ENCODE assay signal across 8 mouse cellular contexts in genomic region chr14:121878859-121879206, GRCm38 (mm10). TPM values are rescaled to one million over a fixed set of nuclear protein-coding genes. Genes with fewer than 3 reads are reported as not detected.
A peak's percentile ranks its signal among the peaks of the same experiment; 100 is the strongest.
DNase-seq lines count a peak whose midpoint lies in the region; ATAC-seq and TF ChIP-seq lines count a peak whose summit lies in the region.

No protein-coding gene starts in this region.

- peak overlapping the region; percentile 96 for H3K9ac ChIP-seq in heart, embryonic 11.5 days (ENCODE audit: low read depth, low read length)
- peak overlapping the region; percentile 92 for H3K9ac ChIP-seq in ES-E14 (ENCODE audit: insufficient read depth, low read depth, low read length, poor library complexity, severe bottlenecking)
- peak overlapping the region; percentile 96 for H3K9ac ChIP-seq in forebrain, embryonic 16.5 days (replicated peaks; ENCODE audit: low read depth, low read length)

- 0% methylated on average over 27 of the region's 27 CpGs for WGBS in heart, embryonic 11.5 days (ENCODE audit: insufficient replicate concordance)
- WGBS in forebrain, embryonic 16.5 days, result 0% methylated on average over 27 of the region's 27 CpGs
- WGBS in macrophage (ENCODE audit: missing documents), result 0% methylated on average over 25 of the region's 27 CpGs

- peak overlapping the region; percentile 95 for H3K27ac ChIP-seq in heart, embryonic 11.5 days (ENCODE audit: low read depth, low read length)
- H3K27ac ChIP-seq in ES-E14 (ENCODE audit: insufficient read depth, low read depth, low read length, poor library complexity, severe bottlenecking) (peak overlapping the region; percentile 8; the same call in 1 of the 2 replicates), macrophage (no peak overlapping the region)
- peak overlapping the region; percentile 57 for H3K27ac ChIP-seq in forebrain, embryonic 16.5 days (ENCODE audit: low read length)

- H3K4me3 ChIP-seq in heart, embryonic 11.5 days (ENCODE audit: low read depth, low read length), result peak overlapping the region; percentile 86
- H3K4me3 ChIP-seq in ES-E14 (ENCODE audit: insufficient read depth in 1 of 2, low read depth in 1 of 2, low read length in 2 of 2, poor library complexity in 1 of 2, severe bottlenecking in 1 of 2) (peak overlapping the region; percentile 85 to 90), macrophage (ENCODE audit: inconsistent target) (peak overlapping the region; percentile 49)
- H3K4me3 ChIP-seq in forebrain, embryonic 16.5 days (replicated peaks; ENCODE audit: low read length), result peak overlapping the region; percentile 84

- no peaks in the 10 kb centered on the region for H3K36me3 ChIP-seq in heart, embryonic 11.5 days (ENCODE audit: control insufficient read depth, insufficient read depth, low read length)
- H3K36me3 ChIP-seq in ES-E14 (ENCODE audit: control insufficient read depth, insufficient read depth, low read length, poor library complexity, severe bottlenecking), result peaks cover 2% of the 10 kb centered on the region; the same call in 1 of the 2 replicates
- no peaks in the 10 kb centered on the region for H3K36me3 ChIP-seq in forebrain, embryonic 16.5 days (ENCODE audit: control insufficient read depth, insufficient read depth)
- H3K36me3 ChIP-seq in macrophage (ENCODE audit: inconsistent target), result no peaks in the 10 kb centered on the region

- H3K27me3 ChIP-seq in heart, embryonic 11.5 days (ENCODE audit: control insufficient read depth, insufficient read depth, low read length), result no peaks in the 10 kb centered on the region
- no peaks in the 10 kb centered on the region for H3K27me3 ChIP-seq in forebrain, embryonic 16.5 days (replicated peaks; ENCODE audit: control insufficient read depth, insufficient read depth, low read length)

- no peak for DNase-seq in heart, adult 11 months
- no peak for DNase-seq in ES-E14 (ENCODE audit: low read depth, low spot score)
- no peak for DNase-seq in thymus, postnatal 4 days
- no peak for DNase-seq in layer of hippocampus, adult 18-20 months (ENCODE audit: low spot score in 2 of 2)

- ATAC-seq in heart, embryonic 11.5 days (replicated peaks; ENCODE audit: insufficient number of reproducible peaks, low FRiP score, low TSS enrichment), result peak; percentile 61; the same call in 1 of the 2 replicates
- ATAC-seq in forebrain, embryonic 16.5 days, result no peak
- ATAC-seq in inflammation-experienced regulatory T-cells, adult 6 months, result no peak

- H3K4me2 ChIP-seq in heart, embryonic 11.5 days, result peak overlapping the region; percentile 95
- H3K4me2 ChIP-seq in forebrain, embryonic 16.5 days (ENCODE audit: low read length), result peak overlapping the region; percentile 98

- peaks cover 5% of the 10 kb centered on the region for H3K4me1 ChIP-seq in heart, embryonic 11.5 days (ENCODE audit: control insufficient read depth, insufficient read depth, low read length)
- H3K4me1 ChIP-seq in ES-E14 (ENCODE audit: control insufficient read depth in 2 of 2, insufficient read depth in 2 of 2, low read length in 2 of 2, poor library complexity in 1 of 2), result peaks cover 0 to under 1% of the 10 kb centered on the region in 2 experiments; a peak in 1 of 4 replicates
- peaks cover 20% of the 10 kb centered on the region for H3K4me1 ChIP-seq in forebrain, embryonic 16.5 days (replicated peaks; ENCODE audit: control insufficient read depth, insufficient read depth, low read length)

- in situ Hi-C loops in ES-E14 (cut with MboI; ENCODE audit: low sequenced_read_pairs in 2 of 2, unreplicated experiment in 2 of 2), result no loop called here

- peaks cover 50% of the 10 kb centered on the region for H3K79me2 ChIP-seq in macrophage (ENCODE audit: inconsistent target)

- no peaks in the 10 kb centered on the region for H3K9me3 ChIP-seq in heart, embryonic 11.5 days (replicated peaks; ENCODE audit: control insufficient read depth, low read length)
- no peaks in the 10 kb centered on the region for H3K9me3 ChIP-seq in ES-E14 (ENCODE audit: control insufficient read depth, insufficient read depth, low read depth, low read length)
- H3K9me3 ChIP-seq in forebrain, embryonic 16.5 days (ENCODE audit: control insufficient read depth, low read length), result no peaks in the 10 kb centered on the region

TF ChIP-seq in ES-E14, 5 proteins besides CTCF, POLR2A, EP300 and RAD21:
- no peak for TF ChIP-seq ZC3H11A (IDR thresholded peaks at IDR 0.05; ENCODE audit: borderline replicate concordance, low read depth, low read length)
- no peak for TF ChIP-seq MAFK (IDR thresholded peaks at IDR 0.05; ENCODE audit: insufficient read depth, low read depth, low read length)
- TF ChIP-seq ZNF384 (IDR thresholded peaks at IDR 0.05; ENCODE audit: low read depth, low read length), result no peak
- no peak for TF ChIP-seq CHD2 (IDR thresholded peaks at IDR 0.05; ENCODE audit: low read depth, low read length)
- TF ChIP-seq HCFC1 (IDR thresholded peaks at IDR 0.05; ENCODE audit: borderline replicate concordance, insufficient read depth, low read length), result no peak

RNA-seq across cellular contexts. Expression of gene Ubac2, which starts 0.4 kb away (rescaled TPM):
- polyA plus RNA-seq in heart, embryonic 11.5 days (2014; fragmentation: Nextera tagmentation; extraction: Ambion mirVana), result 63.4 and 69.5 TPM in 2 replicates
- 41.5 and 83.4 TPM in 2 replicates for total RNA-seq in ES-E14 (2012; rRNA removed)
- 51.0 and 54.4 TPM in 2 replicates for polyA plus RNA-seq in forebrain, embryonic 16.5 days (2015; fragmentation: Nextera tagmentation; extraction: Ambion mirVana)
- 10 to 100 TPM in 24 of 26 experiments, 1 to 10 TPM in 2; 7.3 to 30.5 (median 18.2) TPM for total RNA-seq in macrophage (2018; cell fraction: chromatin; rRNA removed)
- 10 to 100 TPM; 16.4 to 36.6 (median 25.8) TPM for total RNA-seq in macrophage (2018; cell fraction: cytosol; rRNA removed)
- 10 to 100 TPM; 10.4 to 35.9 (median 23.6) TPM for total RNA-seq in macrophage (2018; cell fraction: nucleus; rRNA removed)
- polyA plus RNA-seq in macrophage (2018), result 14.7 to 27.5 TPM (median 24.4 TPM) in 3 replicates
- polyA plus RNA-seq in inflammation-experienced regulatory T-cells, adult 6 months (2017; shearing (Covaris generic)), result 10 to 100 TPM; 47.9 to 88.3 (median 78.9) TPM
- total RNA-seq in layer of hippocampus, adult 18-20 months (2021), result 10 to 100 TPM; 48.4 to 51.8 TPM

RNA-seq across cellular contexts. Expression of gene Gpr18, which starts 36.7 kb away (rescaled TPM):
- 0.20 and 0.42 TPM in 2 replicates for polyA plus RNA-seq in heart, embryonic 11.5 days (2014; fragmentation: Nextera tagmentation; extraction: Ambion mirVana)
- 0.42 and 0.49 TPM in 2 replicates for total RNA-seq in ES-E14 (2012; rRNA removed)
- 0.28 TPM in 1 of 2 replicates, not detected in the other for polyA plus RNA-seq in forebrain, embryonic 16.5 days (2015; fragmentation: Nextera tagmentation; extraction: Ambion mirVana)
- total RNA-seq in macrophage (2018; cell fraction: chromatin; rRNA removed), result 1 to 10 TPM in 6 of 26 experiments, under 1 TPM in 8, not detected in 12; 0.33 to 5.1 (median 0.94) TPM
- 10 to 100 TPM in 1 of 26 experiments, 1 to 10 TPM in 14, under 1 TPM in 11; 0.12 to 14.1 (median 2.8) TPM for total RNA-seq in macrophage (2018; cell fraction: cytosol; rRNA removed)
- 10 to 100 TPM in 1 of 26 experiments, 1 to 10 TPM in 14, under 1 TPM in 1, not detected in 10; 0.44 to 13.9 (median 3.5) TPM for total RNA-seq in macrophage (2018; cell fraction: nucleus; rRNA removed)
- 0.20 to 0.28 TPM (median 0.22 TPM) in 3 replicates for polyA plus RNA-seq in macrophage (2018)
- polyA plus RNA-seq in inflammation-experienced regulatory T-cells, adult 6 months (2017; shearing (Covaris generic)), result 10 to 100 TPM; 51.6 to 79.6 (median 77.9) TPM
- not detected for total RNA-seq in layer of hippocampus, adult 18-20 months (2021)

Comparison
In these comparisons a context has a peak if more than half of its experiments do, and no peak if none do; other contexts are left out.
1. RNA of gene Gpr18, which starts 36.7 kb away (polyA plus RNA-seq): 51.6 to 79.6 TPM in inflammation-experienced regulatory T-cells, adult 6 months; 0.20 to 0.42 TPM in heart, embryonic 11.5 days, 0.28 TPM in forebrain, embryonic 16.5 days and 0.20 to 0.28 TPM in macrophage; every median in the first group is over 10 times any median in the second.
2. Peak in every context shown above with its lines, with median percentiles within 50 percentile points of each other: H3K4me3 ChIP-seq and H3K9ac ChIP-seq.